Mouse (Mus musculus): ENCODE measurements around the gene Il16. TPM values are rescaled to one million over a fixed set of nuclear protein-coding genes. Genes with fewer than 3 reads are reported as not detected.

The Il16 gene
- polyA plus RNA-seq, 1 experiment, result 0.47 TPM

DNA sequence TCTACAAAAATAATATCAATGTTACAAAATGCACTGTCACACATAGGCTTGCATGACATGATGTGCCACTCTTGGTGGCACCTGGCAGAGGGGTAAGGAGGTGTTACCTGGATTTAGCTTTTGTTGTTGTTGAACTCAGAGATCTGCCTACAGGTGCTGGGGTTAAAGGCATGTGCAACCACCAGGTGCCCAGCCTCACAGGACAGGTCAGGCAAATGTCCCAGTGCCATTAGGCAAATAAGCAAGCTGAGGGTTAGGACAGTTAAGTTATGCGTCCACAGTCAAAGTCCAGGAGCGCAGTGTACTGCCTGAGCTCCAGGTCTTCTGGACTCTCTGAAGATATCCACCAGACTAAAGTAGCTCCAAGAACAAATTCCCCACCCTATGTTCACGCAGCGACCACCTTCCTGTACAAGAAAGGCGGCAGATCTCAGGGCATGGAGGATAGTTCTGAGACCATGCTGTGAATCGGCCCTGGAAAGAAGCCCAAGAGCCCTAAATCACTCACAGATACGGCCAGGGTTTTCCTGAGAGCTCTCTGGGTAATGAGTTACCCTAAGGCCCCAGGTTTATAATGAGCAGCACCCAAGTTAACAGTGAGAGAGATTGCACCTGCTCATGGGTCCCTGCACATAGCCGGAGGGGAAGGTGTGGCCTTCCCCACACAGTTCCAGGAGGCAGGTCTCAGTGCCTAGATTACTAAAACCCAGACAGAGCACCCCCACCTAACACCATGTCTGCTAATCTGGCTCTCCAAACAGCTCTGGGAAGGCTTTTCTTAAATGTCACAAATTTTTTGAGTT is 107.5 kb downstream of the Il16 start:
- no peak for TF ChIP-seq POLR2A (IDR thresholded peaks at IDR 0.05; ENCODE audit: low read depth, low read length)
- TF ChIP-seq CTCF (IDR thresholded peaks at IDR 0.05; ENCODE audit: borderline replicate concordance, insufficient read depth, low read length), result no peak
- H3K4me1 ChIP-seq (ENCODE audit: control insufficient read depth, insufficient read depth, low read length), result 0 out of 2 replicates have a peak, but pooled peaks cover 4% of the 10 kb centered on the region
- H3K4me3 ChIP-seq (ENCODE audit: insufficient read depth, low read length), result no peak overlapping the region
- H3K27ac ChIP-seq (ENCODE audit: insufficient read depth, low read length), result no peak overlapping the region

GRCm38 (mm10) chr7:83636425-83636824 is 109.1 kb downstream of the Il16 start:
- Histone ChIP-seq H3K4me3 (ENCODE audit: insufficient read depth, low read length) (no peak overlapping the region), H3K4me1 (ENCODE audit: control insufficient read depth, insufficient read depth, low read length) (0 out of 2 replicates have a peak, but pooled peaks cover 4% of the 10 kb centered on the region), H3K27ac (ENCODE audit: insufficient read depth, low read length) (no peak overlapping the region)
- TF ChIP-seq CTCF (IDR thresholded peaks at IDR 0.05; ENCODE audit: borderline replicate concordance, insufficient read depth, low read length) (no peak), POLR2A (IDR thresholded peaks at IDR 0.05; ENCODE audit: low read depth, low read length) (no peak)

DNA sequence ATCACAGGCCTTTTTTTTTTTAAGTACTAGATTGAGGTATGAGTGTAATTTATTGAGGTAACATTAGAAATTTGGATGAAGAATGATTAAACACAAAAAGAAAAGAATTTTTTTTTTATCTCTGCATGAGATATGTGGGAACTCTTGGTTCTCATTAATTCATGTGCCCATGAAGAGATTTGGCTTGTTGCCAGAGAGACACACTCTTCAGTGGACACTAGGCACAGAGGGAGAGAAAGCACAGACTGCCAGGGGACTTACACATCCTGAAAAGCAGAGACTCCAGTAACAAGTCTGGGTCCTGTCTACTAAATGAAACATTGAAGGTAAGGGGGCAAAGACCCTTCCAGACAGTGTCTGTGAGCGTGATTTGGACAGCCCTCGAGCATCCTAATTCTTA is 109.8 kb downstream of the Il16 start:
- no peak overlapping the region for H3K4me3 ChIP-seq (ENCODE audit: insufficient read depth, low read length)
- TF ChIP-seq POLR2A (IDR thresholded peaks at IDR 0.05; ENCODE audit: low read depth, low read length), result no peak
- no peak for TF ChIP-seq CTCF (IDR thresholded peaks at IDR 0.05; ENCODE audit: borderline replicate concordance, insufficient read depth, low read length)
- H3K4me1 ChIP-seq (ENCODE audit: control insufficient read depth, insufficient read depth, low read length), result 0 out of 2 replicates have a peak, but pooled peaks cover 3% of the 10 kb centered on the region
- H3K27ac ChIP-seq (ENCODE audit: insufficient read depth, low read length), result no peak overlapping the region

DNA sequence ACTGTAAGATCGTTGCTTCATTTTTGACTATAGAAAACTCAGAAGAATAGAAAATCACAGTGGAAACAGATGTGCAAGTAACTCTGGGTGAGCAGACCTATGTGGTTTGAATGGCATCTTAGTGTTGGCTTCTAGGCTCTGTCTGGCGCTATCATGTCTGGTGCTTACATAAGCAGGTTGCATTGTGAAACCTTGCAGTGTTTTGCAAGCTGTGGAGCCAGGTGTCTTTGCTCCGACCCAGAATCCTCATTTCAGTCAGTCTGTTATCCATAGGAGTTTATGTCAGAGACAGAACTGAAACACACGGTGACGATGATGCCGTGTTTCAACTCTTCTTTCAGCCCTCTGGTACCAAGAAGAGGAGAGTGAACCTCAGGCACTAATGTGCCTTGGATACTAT is 111.7 kb downstream of the Il16 start:
- H3K27ac ChIP-seq (ENCODE audit: insufficient read depth, low read length), result no peak overlapping the region
- no peak for TF ChIP-seq CTCF (IDR thresholded peaks at IDR 0.05; ENCODE audit: borderline replicate concordance, insufficient read depth, low read length)
- no peak for TF ChIP-seq POLR2A (IDR thresholded peaks at IDR 0.05; ENCODE audit: low read depth, low read length)
- no peak overlapping the region for H3K4me3 ChIP-seq (ENCODE audit: insufficient read depth, low read length)
- H3K4me1 ChIP-seq (ENCODE audit: control insufficient read depth, insufficient read depth, low read length), result 0 out of 2 replicates have a peak, but pooled peaks cover 3% of the 10 kb centered on the region

GRCm38 (mm10) chr7:83632682-83633120 is 112.8 kb downstream of the Il16 start:
- TF ChIP-seq POLR2A (IDR thresholded peaks at IDR 0.05; ENCODE audit: low read depth, low read length), result no peak
- TF ChIP-seq CTCF (IDR thresholded peaks at IDR 0.05; ENCODE audit: borderline replicate concordance, insufficient read depth, low read length), result no peak
- Histone ChIP-seq H3K4me1 (ENCODE audit: control insufficient read depth, insufficient read depth, low read length) (0 out of 2 replicates have a peak, but pooled peaks cover 3% of the 10 kb centered on the region), H3K4me3 (ENCODE audit: insufficient read depth, low read length) (peak overlapping the region; percentile 64), H3K27ac (ENCODE audit: insufficient read depth, low read length) (no peak overlapping the region)

GRCm38 (mm10) chr7:83631828-83632681 is 113.5 kb downstream of the Il16 start, which contains the start of gene Stard5:
TSS of gene Stard5 (plus strand) at chr7:83631959.
- H3K27ac ChIP-seq (ENCODE audit: insufficient read depth, low read length), result no peak within 1 kb of the TSS
- TF ChIP-seq POLR2A (IDR thresholded peaks at IDR 0.05; ENCODE audit: low read depth, low read length) (peak; percentile 96), CTCF (IDR thresholded peaks at IDR 0.05; ENCODE audit: borderline replicate concordance, insufficient read depth, low read length) (no peak)

GRCm38 (mm10) chr7:83631073-83631827 is 114.3 kb downstream of the Il16 start:
- 0 out of 2 replicates have a peak, but pooled peaks cover 3% of the 10 kb centered on the region for H3K4me1 ChIP-seq (ENCODE audit: control insufficient read depth, insufficient read depth, low read length)
- TF ChIP-seq CTCF (IDR thresholded peaks at IDR 0.05; ENCODE audit: borderline replicate concordance, insufficient read depth, low read length), result no peak
- no peak; the same call in 1 of the 2 replicates for TF ChIP-seq POLR2A (IDR thresholded peaks at IDR 0.05; ENCODE audit: low read depth, low read length)
- H3K4me3 ChIP-seq (ENCODE audit: insufficient read depth, low read length), result peak overlapping the region; percentile 57
- H3K27ac ChIP-seq (ENCODE audit: insufficient read depth, low read length), result no peak overlapping the region

More at GRCm38 (mm10) chr7:83631828-83632681, 113.5 kb downstream of the Il16 start, which contains the start of gene Stard5:
- Histone ChIP-seq H3K4me3 (ENCODE audit: insufficient read depth, low read length) (peak within 1 kb of the TSS; percentile 64), H3K4me1 (ENCODE audit: control insufficient read depth, insufficient read depth, low read length) (0 out of 2 replicates have a peak, but pooled peaks cover 3% of the 10 kb centered on the region)

DNA sequence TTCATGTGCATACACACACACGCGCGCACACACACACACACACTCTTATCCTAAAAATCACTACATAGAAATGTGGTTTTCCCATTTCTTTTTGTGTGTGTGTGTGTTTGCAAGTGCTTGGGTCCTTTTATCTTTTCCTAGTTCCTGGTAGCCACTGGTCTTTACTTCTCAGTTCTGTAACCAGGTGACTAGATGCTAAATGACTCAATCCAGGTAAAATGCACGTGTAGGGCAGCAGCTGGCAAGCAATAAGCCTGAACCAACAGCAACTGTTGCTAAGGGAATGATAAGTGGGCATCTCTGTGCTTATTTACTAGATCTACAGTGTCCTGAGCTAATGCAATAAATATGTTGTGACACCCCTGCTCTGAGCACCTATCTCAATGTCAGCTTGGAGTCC is 118.2 kb downstream of the Il16 start:
- Histone ChIP-seq H3K4me3 (ENCODE audit: insufficient read depth, low read length) (no peak overlapping the region), H3K27ac (ENCODE audit: insufficient read depth, low read length) (no peak overlapping the region), H3K4me1 (ENCODE audit: control insufficient read depth, insufficient read depth, low read length) (0 out of 2 replicates have a peak, but pooled peaks cover 3% of the 10 kb centered on the region)
- TF ChIP-seq POLR2A (IDR thresholded peaks at IDR 0.05; ENCODE audit: low read depth, low read length) (no peak), CTCF (IDR thresholded peaks at IDR 0.05; ENCODE audit: borderline replicate concordance, insufficient read depth, low read length) (no peak)

Measured in embryonic fibroblast, embryonic 13.5 days (primary cell).